12 mouse cellular contexts compared by ENCODE assay signal in genomic region chr13:47246459-47246858, GRCm38 (mm10).
"Had no signal": no experiment of that assay in that cellular context is flagged by ENCODE, and none has a peak within 500 bp of the region (broad histone marks: within the 10 kb centered on the region; RNA-seq: fewer than 3 reads in every experiment).

No protein-coding gene starts in this region.

- DNase-seq: kidney, adult 2 months; kidney, postnatal 14 days; layer of hippocampus, postnatal 36 days; lung, embryonic 14.5 days; lung, postnatal 14 days; thymus, adult 18-20 months; thymus, postnatal 14 days had no signal

- H3K4me3 ChIP-seq: kidney, embryonic 15.5 days; limb, embryonic 15.5 days; liver, embryonic 15.5 days; neural tube, embryonic 12.5 days had no signal

- H3K27ac ChIP-seq: kidney, embryonic 15.5 days; limb, embryonic 15.5 days; neural tube, embryonic 12.5 days had no signal

- H3K27me3 ChIP-seq: kidney, embryonic 15.5 days; limb, embryonic 15.5 days; liver, embryonic 15.5 days; neural tube, embryonic 12.5 days had no signal

- H3K4me1 ChIP-seq: kidney, embryonic 15.5 days had no signal

- H3K9ac ChIP-seq: kidney, embryonic 15.5 days; limb, embryonic 15.5 days; liver, embryonic 15.5 days; lung, embryonic 14.5 days; neural tube, embryonic 12.5 days had no signal

- H3K4me2 ChIP-seq: kidney, embryonic 15.5 days; limb, embryonic 15.5 days; liver, embryonic 15.5 days; lung, embryonic 14.5 days; neural tube, embryonic 12.5 days had no signal

- H3K9me3 ChIP-seq: kidney, embryonic 15.5 days; limb, embryonic 15.5 days; liver, embryonic 15.5 days; neural tube, embryonic 12.5 days had no signal

- ATAC-seq: intestine, embryonic 16.5 days had no signal

- H3K36me3 ChIP-seq: kidney, embryonic 15.5 days; neural tube, embryonic 12.5 days had no signal
